Mouse (Mus musculus) adrenal gland, postnatal 25 days (tissue): ENCODE measurements at regions not wholly inside any gene's neighbourhood (a gene's known extent, or its start where the extent isn't known, plus 50 kb on each side); places are given as distances from the start of the nearest gene placed in this dataset.
"Not testable (repeated sequence)": the region's sequence is repeated elsewhere in the genome, so short reads cannot be mapped to it uniquely, and the experiment has no call there.

Source experiments
- DNase-seq: peaks from one replicate; pipeline ENCODE4 v3.0.0; 2021; ENCODE audit warnings: mixed read lengths

GRCm38 (mm10) chr16:61056175-61056574, 450.8 kb upstream of the Epha6 start:
- DNase-seq = not testable (repeated sequence)

- DNase-seq = peak; percentile 11
Measured at GRCm38 (mm10) chr16:61041140-61041586, 435.8 kb upstream of the Epha6 start.
